ENCODE assay signal across 8 mouse cellular contexts in the genomic region with DNA sequence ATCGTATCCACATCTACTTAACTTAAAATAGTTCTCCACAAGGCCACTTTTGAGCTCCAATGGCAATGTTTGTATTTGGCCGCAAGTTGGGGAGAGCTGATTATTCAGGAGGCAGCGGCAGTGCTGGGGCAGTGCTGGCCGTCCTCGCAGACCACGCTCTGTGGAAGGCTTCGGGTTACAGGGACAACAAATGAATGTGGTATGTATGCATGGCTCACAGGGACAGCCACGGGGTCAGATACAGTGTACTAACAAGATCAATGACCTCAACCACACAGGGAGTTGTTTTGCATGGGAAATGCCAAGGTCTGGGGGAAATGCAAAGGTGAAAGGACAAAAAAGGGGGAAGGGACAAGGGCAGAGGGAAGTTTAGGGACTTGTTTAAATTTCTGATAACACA. TPM values are rescaled to one million over a fixed set of nuclear protein-coding genes. Genes with fewer than 3 reads are reported as not detected.
A peak's percentile ranks its signal among the peaks of the same experiment; 100 is the strongest.
DNase-seq lines count a peak whose midpoint lies in the region; ATAC-seq and TF ChIP-seq lines count a peak whose summit lies in the region.

No protein-coding gene starts in this region.

- WGBS in hindbrain, embryonic 11.5 days, result 11% methylated on average over 8 of the region's 8 CpGs
- 15% methylated on average over 8 of the region's 8 CpGs for WGBS in hindbrain, embryonic 13.5 days

- no peak overlapping the region for H3K9ac ChIP-seq in hindbrain, embryonic 11.5 days (ENCODE audit: low read depth, low read length)
- H3K9ac ChIP-seq in hindbrain, embryonic 13.5 days, result no peak overlapping the region; the same call in 1 of the 2 replicates

- no peak for TF ChIP-seq CTCF in cortical plate, adult 2 months (IDR thresholded peaks at IDR 0.05; ENCODE audit: extremely low read depth, insufficient read depth, low read length)

- no peaks in the 10 kb centered on the region for H3K27me3 ChIP-seq in hindbrain, embryonic 11.5 days (ENCODE audit: control insufficient read depth, insufficient read depth, low read length)
- H3K27me3 ChIP-seq in hindbrain, embryonic 13.5 days, result no peaks in the 10 kb centered on the region

- no peaks in the 10 kb centered on the region for H3K9me3 ChIP-seq in hindbrain, embryonic 11.5 days (ENCODE audit: control insufficient read depth, low read length)
- no peaks in the 10 kb centered on the region for H3K9me3 ChIP-seq in hindbrain, embryonic 13.5 days

- TF ChIP-seq POLR2A in cortical plate, adult 2 months (IDR thresholded peaks at IDR 0.05; ENCODE audit: extremely low read depth, insufficient read depth, low read length), result no peak

- H3K27ac ChIP-seq in hindbrain, embryonic 11.5 days (ENCODE audit: low read depth, low read length), result no peak overlapping the region
- H3K27ac ChIP-seq in hindbrain, embryonic 13.5 days, result no peak overlapping the region
- peak overlapping the region; percentile 16; the same call in 1 of the 2 replicates for H3K27ac ChIP-seq in cortical plate, adult 2 months (ENCODE audit: insufficient read depth, low read length)

- no peaks in the 10 kb centered on the region for H3K36me3 ChIP-seq in hindbrain, embryonic 11.5 days (ENCODE audit: control insufficient read depth, insufficient read depth, low read length)
- peaks cover 25% of the 10 kb centered on the region for H3K36me3 ChIP-seq in hindbrain, embryonic 13.5 days

- no peak for ATAC-seq in hindbrain, embryonic 11.5 days (ENCODE audit: low FRiP score)
- no peak for ATAC-seq in hindbrain, embryonic 13.5 days (ENCODE audit: low FRiP score)

- H3K4me3 ChIP-seq in hindbrain, embryonic 11.5 days (ENCODE audit: low read depth, low read length), result no peak overlapping the region
- no peak overlapping the region for H3K4me3 ChIP-seq in hindbrain, embryonic 13.5 days
- no peak overlapping the region for H3K4me3 ChIP-seq in cortical plate, adult 2 months (ENCODE audit: insufficient read depth, low read length)

- no peak overlapping the region for H3K4me2 ChIP-seq in hindbrain, embryonic 11.5 days (replicated peaks; ENCODE audit: low read depth, low read length)
- H3K4me2 ChIP-seq in hindbrain, embryonic 13.5 days, result no peak overlapping the region

- H3K4me1 ChIP-seq in hindbrain, embryonic 11.5 days (replicated peaks; ENCODE audit: control insufficient read depth, insufficient read depth, low read length), result peaks cover 2% of the 10 kb centered on the region; the same call in 1 of the 2 replicates
- H3K4me1 ChIP-seq in hindbrain, embryonic 13.5 days (replicated peaks), result peaks cover 30% of the 10 kb centered on the region
- H3K4me1 ChIP-seq in cortical plate, adult 2 months (ENCODE audit: control insufficient read depth, insufficient read depth, low read length), result peaks cover 10% of the 10 kb centered on the region

- DNase-seq in hindbrain, embryonic 11.5 days (ENCODE audit: low spot score), result peak; percentile 11
- peak; percentile 62 for DNase-seq in kidney, adult 9 months
- peak; percentile 69 for DNase-seq in mesoderm, embryonic 11.5 days (ENCODE audit: low read depth, low spot score)
- DNase-seq in frontal cortex, postnatal 14 days (ENCODE audit: low spot score in 2 of 2), result no peak
- no peak for DNase-seq in ovary, adult 18-20 months (ENCODE audit: low spot score)
- DNase-seq in thymus, postnatal 25 days, result no peak

RNA-seq across cellular contexts. Expression of a gene that starts 41.6 kb away (rescaled TPM):
- polyA plus RNA-seq in hindbrain, embryonic 11.5 days (2014; fragmentation: Nextera tagmentation; extraction: Ambion mirVana), result 11.4 and 14.6 TPM in 2 replicates
- polyA plus RNA-seq in hindbrain, embryonic 13.5 days (2015; fragmentation: Nextera tagmentation; extraction: Ambion mirVana), result 25.5 and 25.9 TPM in 2 replicates
- 109 and 111 TPM in 2 replicates for polyA plus RNA-seq in cortical plate, adult 2 months (2012; rRNA removed)

Comparison
In these comparisons a context has a peak if more than half of its experiments do, and no peak if none do; other contexts are left out.
1. DNase-seq: peak in hindbrain, embryonic 11.5 days (single experiment), kidney, adult 9 months (single experiment) and mesoderm, embryonic 11.5 days (single experiment); none in frontal cortex, postnatal 14 days (0 of 2), ovary, adult 18-20 months (single experiment) and thymus, postnatal 25 days (single experiment).